Mouse (Mus musculus): Measurements from ENCODE around the gene Cdc123. TPM values are rescaled to one million over a fixed set of nuclear protein-coding genes. Genes with fewer than 3 reads are reported as not detected.

The Cdc123 gene
- 124 and 140 TPM in 2 replicates for polyA plus RNA-seq (2012; rRNA removed)

- peak; percentile 83 to 93 for DNase-seq (ENCODE audit: extremely low spot score in 1 of 2, low spot score in 1 of 2)
Measured at GRCm38 (mm10) chr2:5844873-5845631, at the start of gene Cdc123, which contains the start of gene Nudt5. Cdc123 (minus strand) TSS chr2:5845164. Nudt5 (plus strand) TSS chr2:5845019.

- DNase-seq (ENCODE audit: extremely low spot score in 1 of 2, low spot score in 1 of 2) = peak in 1 of 2 experiments; percentile 26
Measured at GRCm38 (mm10) chr2:5894296-5894695, 49.3 kb upstream of the Cdc123 start.

- DNase-seq (ENCODE audit: extremely low spot score in 1 of 2, low spot score in 1 of 2) = peak; percentile 33 to 67
Measured at GRCm38 (mm10) chr2:5889412-5889811, 44.4 kb upstream of the Cdc123 start.

GRCm38 (mm10) chr2:5888865-5889264 is 43.9 kb upstream of the Cdc123 start:
- DNase-seq (ENCODE audit: extremely low spot score in 1 of 2, low spot score in 1 of 2) = no peak

GRCm38 (mm10) chr2:5877446-5877845 is 32.5 kb upstream of the Cdc123 start:
- DNase-seq (ENCODE audit: extremely low spot score in 1 of 2, low spot score in 1 of 2) = no peak

- no peak for DNase-seq (ENCODE audit: extremely low spot score in 1 of 2, low spot score in 1 of 2)
Measured at GRCm38 (mm10) chr2:5869746-5870145, 24.8 kb upstream of the Cdc123 start.

GRCm38 (mm10) chr2:5867681-5868080 is 22.7 kb upstream of the Cdc123 start:
- DNase-seq (ENCODE audit: extremely low spot score in 1 of 2, low spot score in 1 of 2) = no peak

- no peak for DNase-seq (ENCODE audit: extremely low spot score in 1 of 2, low spot score in 1 of 2)
Measured at GRCm38 (mm10) chr2:5862834-5863233, 17.9 kb upstream of the Cdc123 start, which contains the start of gene Gm13199. Gm13199 (minus strand) TSS chr2:5862934.

- DNase-seq (ENCODE audit: extremely low spot score in 1 of 2, low spot score in 1 of 2) = no peak
Measured at GRCm38 (mm10) chr2:5851866-5852265, 6.9 kb upstream of the Cdc123 start.

GRCm38 (mm10) chr2:5851116-5851515 is 6.2 kb upstream of the Cdc123 start:
- DNase-seq (ENCODE audit: extremely low spot score in 1 of 2, low spot score in 1 of 2) = no peak

GRCm38 (mm10) chr2:5845826-5846225 is 862 bp upstream of the Cdc123 start:
- DNase-seq (ENCODE audit: extremely low spot score in 1 of 2, low spot score in 1 of 2) = no peak

GRCm38 (mm10) chr2:5844181-5844872 is 637 bp downstream of the Cdc123 start:
- no peak for DNase-seq (ENCODE audit: extremely low spot score in 1 of 2, low spot score in 1 of 2)

GRCm38 (mm10) chr2:5840815-5841214 is 4.1 kb downstream of the Cdc123 start:
- no peak for DNase-seq (ENCODE audit: extremely low spot score in 1 of 2, low spot score in 1 of 2)

- DNase-seq (ENCODE audit: extremely low spot score in 1 of 2, low spot score in 1 of 2) = no peak
Measured at GRCm38 (mm10) chr2:5825265-5825913, 19.6 kb downstream of the Cdc123 start.

GRCm38 (mm10) chr2:5824685-5825084 is 20.3 kb downstream of the Cdc123 start:
- no peak for DNase-seq (ENCODE audit: extremely low spot score in 1 of 2, low spot score in 1 of 2)

GRCm38 (mm10) chr2:5824213-5824612 is 20.8 kb downstream of the Cdc123 start:
- DNase-seq (ENCODE audit: extremely low spot score in 1 of 2, low spot score in 1 of 2) = peak in 1 of 2 experiments; percentile 36

GRCm38 (mm10) chr2:5822449-5822848 is 22.5 kb downstream of the Cdc123 start:
- DNase-seq (ENCODE audit: extremely low spot score in 1 of 2, low spot score in 1 of 2) = no peak

- no peak for DNase-seq (ENCODE audit: extremely low spot score in 1 of 2, low spot score in 1 of 2)
Measured at GRCm38 (mm10) chr2:5821264-5821663, 23.7 kb downstream of the Cdc123 start.

GRCm38 (mm10) chr2:5811235-5811782 is 33.7 kb downstream of the Cdc123 start:
- DNase-seq (ENCODE audit: extremely low spot score in 1 of 2, low spot score in 1 of 2) = no peak

GRCm38 (mm10) chr2:5810036-5810718 is 34.8 kb downstream of the Cdc123 start:
- DNase-seq (ENCODE audit: extremely low spot score in 1 of 2, low spot score in 1 of 2) = no peak

All from frontal cortex, adult 2 months (tissue).